ENCODE assay signal across 13 mouse cellular contexts in the genomic region with DNA sequence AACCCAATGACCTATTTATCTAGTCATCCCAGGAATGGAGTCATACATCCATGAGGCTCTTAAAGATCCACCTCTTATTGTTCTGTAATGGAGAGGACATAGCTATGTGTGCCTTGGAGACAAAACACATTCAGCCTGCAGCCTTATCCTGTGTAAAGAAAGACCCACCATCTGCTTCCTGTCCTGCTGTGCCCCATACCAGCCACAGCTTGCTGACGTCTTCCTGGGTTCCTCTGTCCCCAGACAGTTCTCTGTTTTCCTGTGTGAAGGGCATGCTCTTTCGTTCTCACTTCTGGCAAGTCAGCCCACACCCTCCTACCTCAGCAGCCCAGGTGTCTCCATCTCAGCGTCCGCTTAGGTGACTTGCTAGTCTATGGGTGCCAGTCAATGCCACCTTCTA. TPM values are rescaled to one million over a fixed set of nuclear protein-coding genes. Genes with fewer than 3 reads are reported as not detected.
DNase-seq lines count a peak whose midpoint lies in the region; ATAC-seq and TF ChIP-seq lines count a peak whose summit lies in the region.
"Had no signal": no experiment of that assay in that cellular context is flagged by ENCODE, and none has a peak within 500 bp of the region (broad histone marks: within the 10 kb centered on the region; RNA-seq: fewer than 3 reads in every experiment).

No protein-coding gene starts in this region.

- 63% methylated on average over 4 of the region's 4 CpGs for WGBS in forebrain, embryonic 12.5 days

- DNase-seq in heart, adult 11 months, result peak; percentile 94
- DNase-seq in heart, postnatal 10 days, result no peak
- peak; percentile 83 for DNase-seq in 416B (ENCODE audit: low read depth)
- DNase-seq in adrenal gland, postnatal 4 days (ENCODE audit: low spot score in 2 of 2), result no peak
- no peak for DNase-seq in left cerebral cortex, adult 2 months (ENCODE audit: extremely low spot score in 1 of 2, low spot score in 2 of 2)
- DNase-seq: cerebellum, postnatal 36 days had no signal

- H3K9me3 ChIP-seq in forebrain, embryonic 12.5 days, result no peaks in the 10 kb centered on the region
- H3K9me3 ChIP-seq: hindbrain, embryonic 10.5 days had no signal

- no peak overlapping the region for H3K9ac ChIP-seq in forebrain, embryonic 12.5 days

- H3K36me3 ChIP-seq in forebrain, embryonic 12.5 days (replicated peaks), result no peaks in the 10 kb centered on the region
- H3K36me3 ChIP-seq: hindbrain, embryonic 10.5 days had no signal

- H3K27me3 ChIP-seq in forebrain, embryonic 12.5 days, result no peaks in the 10 kb centered on the region

- H3K4me3 ChIP-seq in forebrain, embryonic 12.5 days (replicated peaks), result no peak overlapping the region
- H3K4me3 ChIP-seq in left cerebral cortex, adult 2 months, result no peak overlapping the region
- H3K4me3 ChIP-seq: hindbrain, embryonic 10.5 days had no signal

- peaks cover 16% of the 10 kb centered on the region for H3K4me1 ChIP-seq in forebrain, embryonic 12.5 days

- H3K4me2 ChIP-seq in forebrain, embryonic 12.5 days, result no peak overlapping the region

- ATAC-seq in common myeloid progenitor, adult 5-6 weeks (replicated peaks; ENCODE audit: low read depth, poor library complexity, severe bottlenecking), result peak; percentile 85
- peak; percentile 42; the same call in 1 of the 2 replicates for ATAC-seq in megakaryocyte-erythroid progenitor cell, adult 5-6 weeks (replicated peaks; ENCODE audit: low FRiP score, low TSS enrichment, poor library complexity, severe bottlenecking)
- ATAC-seq in forebrain, embryonic 12.5 days (ENCODE audit: low FRiP score), result no peak
- ATAC-seq: forebrain, embryonic 16.5 days had no signal

- TF ChIP-seq CTCF in left cerebral cortex, adult 2 months (IDR thresholded peaks at IDR 0.05), result no peak

- H3K27ac ChIP-seq in forebrain, embryonic 12.5 days, result no peak overlapping the region
- H3K27ac ChIP-seq in left cerebral cortex, adult 2 months, result no peak overlapping the region
- H3K27ac ChIP-seq: hindbrain, embryonic 10.5 days had no signal

- intact Hi-C loops in heart, postnatal 10 days (cut with DNase I), result no loop called here
- intact Hi-C loops in left cerebral cortex, adult 2 months (cut with DNase I), result no loop called here

RNA-seq across cellular contexts. Expression of gene 1700017B05Rik, which starts 15.9 kb away (rescaled TPM):
- 10 to 100 TPM; 21.2 to 21.5 TPM for total RNA-seq in heart, postnatal 10 days (2021)
- 19.6 and 31.9 TPM in 2 replicates for total RNA-seq in common myeloid progenitor, adult 5-6 weeks (2017)
- 81.6 and 83.6 TPM in 2 replicates for total RNA-seq in megakaryocyte-erythroid progenitor cell, adult 5-6 weeks (2014; fragmentation: Nextera tagmentation)
- 13.8 and 33.3 TPM in 2 replicates for total RNA-seq in megakaryocyte-erythroid progenitor cell, adult 5-6 weeks (2017)
- 9.1 and 11.7 TPM in 2 replicates for polyA plus RNA-seq in forebrain, embryonic 12.5 days (2016; fragmentation: Nextera tagmentation; extraction: Ambion mirVana)
- total RNA-seq in adrenal gland, postnatal 4 days (2021), result 10 to 100 TPM; 73.3 to 79.1 TPM
- total RNA-seq in left cerebral cortex, adult 2 months (2021), result 10 to 100 TPM; 18.5 to 20.1 TPM

RNA-seq across cellular contexts. Expression of gene Trcg1, which starts 41.9 kb away (rescaled TPM):
- not detected for total RNA-seq in heart, postnatal 10 days (2021)
- total RNA-seq in common myeloid progenitor, adult 5-6 weeks (2017), result not detected in 2 replicates
- not detected in 2 replicates for total RNA-seq in megakaryocyte-erythroid progenitor cell, adult 5-6 weeks (2014; fragmentation: Nextera tagmentation)
- not detected in 2 replicates for total RNA-seq in megakaryocyte-erythroid progenitor cell, adult 5-6 weeks (2017)
- polyA plus RNA-seq in forebrain, embryonic 12.5 days (2016; fragmentation: Nextera tagmentation; extraction: Ambion mirVana), result 0.06 TPM in 1 of 2 replicates, not detected in the other
- not detected for total RNA-seq in adrenal gland, postnatal 4 days (2021)
- total RNA-seq in left cerebral cortex, adult 2 months (2021), result not detected
- total RNA-seq: adrenal gland, adult 18-20 months; layer of hippocampus, adult 8-10 months had no signal
- polyA plus RNA-seq: forebrain, embryonic 16.5 days; hindbrain, embryonic 10.5 days had no signal

Comparison
In these comparisons a context has a peak if more than half of its experiments do, and no peak if none do; other contexts are left out.
1. DNase-seq: peak in heart, adult 11 months (single experiment) and 416B (single experiment); none in heart, postnatal 10 days (0 of 2), adrenal gland, postnatal 4 days (0 of 2) and left cerebral cortex, adult 2 months (0 of 2).